Mouse (Mus musculus) c-Kit-positive CD71-negative TER-119-negative erythroid progenitor cells, embryonic 14.5 days (primary cell): ENCODE data around the gene Mrap2.

Experiments used
- DNase-seq: peaks from one replicate; pipeline ENCODE4 v3.0.0-alpha.2; 2013; ENCODE audit warnings: low read depth

The Mrap2 gene

DNA sequence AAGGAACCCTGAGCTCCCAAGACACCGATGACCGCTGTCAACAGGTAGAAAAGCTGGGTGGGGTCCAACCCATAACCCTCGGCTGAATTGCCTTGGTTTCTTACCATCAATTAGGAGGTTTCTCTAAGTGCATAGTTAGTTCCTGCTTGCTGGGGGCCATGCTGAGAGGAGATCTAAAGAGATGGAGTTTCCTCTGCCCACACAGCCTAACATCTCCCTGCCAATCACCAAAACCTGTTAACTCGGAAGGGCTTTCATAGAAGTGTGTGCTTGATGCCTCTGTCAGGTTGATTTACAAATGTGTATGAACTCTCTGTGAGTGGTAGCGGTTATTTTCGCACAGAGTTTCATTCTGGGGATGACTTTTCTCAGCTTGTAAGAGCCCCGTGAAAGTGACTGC, 34.4 kb downstream of the Mrap2 start:
- DNase-seq: no peak

DNA sequence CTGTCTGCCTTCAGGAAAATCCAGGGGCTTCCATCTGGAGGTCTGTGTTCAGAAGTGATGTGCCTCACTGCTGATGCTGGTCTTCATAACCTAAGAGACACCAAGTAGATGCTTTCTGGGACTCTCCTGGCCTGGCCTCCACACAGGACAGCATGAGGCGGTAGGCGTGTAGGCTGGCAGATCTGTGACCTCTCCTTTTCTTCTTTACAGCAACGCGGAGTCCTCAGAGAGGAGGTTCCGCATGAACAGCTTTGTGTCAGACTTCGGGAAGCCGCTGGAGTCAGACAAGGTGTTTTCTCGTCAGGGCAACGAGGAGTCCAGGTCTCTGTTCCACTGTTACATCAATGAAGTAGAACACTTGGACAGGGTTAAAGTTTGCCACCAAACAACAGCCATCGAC, 38.1 kb downstream of the Mrap2 start:
- DNase-seq: no peak

DNA sequence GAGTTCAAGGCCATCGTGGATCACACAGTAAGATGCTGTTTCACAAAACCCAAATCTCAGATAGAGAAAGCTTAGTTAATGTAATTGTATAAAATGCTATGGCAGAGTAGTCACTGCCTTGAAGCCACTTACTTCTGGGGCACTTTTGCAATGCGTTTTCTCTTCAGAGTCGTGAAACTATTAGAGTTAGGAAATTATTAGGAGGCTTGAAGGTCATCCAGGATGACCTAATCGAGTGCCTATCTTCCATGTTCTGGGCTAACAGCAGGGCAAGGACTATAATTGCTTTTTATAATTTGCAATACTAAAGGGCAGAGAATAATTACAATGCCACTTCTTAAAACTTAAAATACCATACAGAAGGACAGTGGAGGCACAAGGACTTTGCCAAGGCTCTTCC, 43.2 kb downstream of the Mrap2 start:
- no peak for DNase-seq

DNA sequence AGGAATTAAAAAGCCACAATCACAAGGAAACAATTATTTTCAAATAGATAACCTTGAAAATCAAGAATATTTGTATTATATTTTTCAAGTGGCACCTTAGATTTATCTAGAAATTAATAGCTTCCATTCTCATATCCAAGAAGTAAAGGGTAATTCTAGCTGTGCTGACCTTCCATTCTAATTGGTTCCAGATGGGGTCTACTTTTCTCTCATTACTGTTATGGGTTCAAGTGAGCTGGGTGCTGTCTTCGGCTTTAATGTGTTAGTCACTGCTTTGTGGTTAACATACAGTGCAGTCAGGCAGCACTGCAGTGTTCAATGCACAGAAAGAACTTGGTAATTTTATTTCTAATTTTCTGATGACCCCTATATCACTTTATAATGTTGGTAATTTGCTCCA, 49.6 kb downstream of the Mrap2 start:
- no peak for DNase-seq

GRCm38 (mm10) chr9:87197277-87197676, 53.2 kb downstream of the Mrap2 start:
- no peak for DNase-seq

DNA sequence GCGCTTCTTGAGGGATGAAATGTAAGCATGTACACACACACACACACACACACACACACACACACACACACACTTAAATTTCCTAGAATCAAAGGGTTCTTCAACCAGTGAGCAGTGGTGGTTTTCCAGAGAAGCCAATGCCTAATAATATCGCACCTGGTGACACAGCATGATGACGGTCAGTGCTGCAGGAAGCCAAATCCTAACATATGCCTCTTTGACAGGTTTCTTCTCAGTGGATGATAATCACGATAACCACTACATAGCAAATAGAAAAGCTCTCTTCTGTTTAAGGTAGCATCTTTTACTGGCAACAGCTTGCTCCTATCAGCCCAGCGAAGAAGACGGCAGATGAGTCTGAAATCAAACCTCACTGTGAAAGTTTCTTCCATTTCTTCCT, 53.9 kb downstream of the Mrap2 start:
- no peak for DNase-seq

GRCm38 (mm10) chr9:87200426-87200825, 56.3 kb downstream of the Mrap2 start:
- no peak for DNase-seq

DNA sequence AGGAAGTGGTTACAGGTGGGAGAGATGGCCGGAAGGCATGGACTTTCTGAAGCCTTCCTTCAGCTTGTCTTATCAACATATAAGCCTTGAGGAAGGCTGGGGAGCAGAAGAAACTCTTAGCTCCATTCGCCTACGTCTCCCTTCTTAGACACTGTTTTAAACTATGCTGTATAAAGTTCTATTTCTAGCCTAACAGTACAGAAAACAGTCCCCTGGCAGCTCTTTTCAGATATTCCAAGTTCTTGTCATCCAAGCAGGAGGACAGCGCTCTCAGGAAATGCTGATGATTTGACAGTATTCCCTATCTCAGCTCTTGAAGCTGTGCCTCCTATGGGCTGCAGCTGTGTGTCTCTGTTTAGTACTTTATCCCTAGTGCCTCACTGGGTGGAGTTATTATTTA, 56.8 kb downstream of the Mrap2 start:
- no peak for DNase-seq

DNA sequence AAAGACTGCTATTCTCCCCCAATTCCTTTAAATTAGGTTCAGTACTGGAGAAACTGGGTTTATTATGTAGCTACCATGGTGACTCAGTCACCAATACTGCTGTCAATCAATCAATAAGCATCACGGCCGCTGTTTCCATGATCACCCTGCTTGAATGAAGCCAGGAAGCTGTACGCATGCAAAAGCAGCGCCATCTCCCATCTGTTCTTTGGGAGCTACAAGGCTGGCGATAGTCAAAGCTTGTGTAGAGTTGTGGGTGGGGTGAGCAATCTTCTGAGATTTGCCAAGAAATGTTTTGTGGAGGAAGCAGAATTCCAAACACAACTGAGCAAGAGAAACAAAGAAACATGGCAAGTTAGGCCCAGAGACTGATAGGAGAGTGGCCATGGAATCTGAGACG, 58.3 kb downstream of the Mrap2 start:
- DNase-seq: no peak

- DNase-seq: no peak
These were observed 66.8 kb downstream of the Mrap2 start for GRCm38 (mm10) chr9:87210830-87211339.

GRCm38 (mm10) chr9:87213204-87213603, 69.1 kb downstream of the Mrap2 start:
- no peak for DNase-seq
